Mouse (Mus musculus) central nervous system, embryonic 18 days (tissue): ENCODE data around the gene BC100530. TPM values are rescaled to one million over a fixed set of nuclear protein-coding genes. Genes with fewer than 3 reads are reported as not detected.

Experiments
- polyA plus RNA-seq: library from polyadenylated mRNA; depleted of rRNA; stranded (reverse); fragments of >200 nt; gene quantifications from 2 replicates; pipeline ENCODE4 v1.2.3, GENCODE M21; 2012; rRNA removed

The BC100530 gene
- polyA plus RNA-seq: 0.51 and 1.9 TPM in 2 replicates

DNA sequence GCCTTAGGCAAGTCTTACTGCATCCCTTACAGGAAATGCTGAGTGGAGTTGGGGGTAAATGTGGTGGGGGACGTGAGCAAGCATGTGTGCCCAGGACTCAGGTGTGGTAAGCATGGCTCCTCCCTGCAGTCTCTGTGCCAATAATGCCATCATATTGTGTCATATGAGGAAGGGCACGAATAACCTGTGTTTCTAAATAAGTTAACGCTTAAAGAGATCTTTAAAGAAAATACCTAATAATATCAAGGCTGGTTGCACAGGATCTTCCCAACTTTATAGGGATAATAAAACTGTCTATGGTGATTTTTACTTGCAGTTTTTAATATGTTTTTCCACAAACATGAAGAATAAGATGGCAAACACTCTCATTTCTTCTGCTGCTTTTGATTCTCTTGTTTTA is at the start of gene BC100530:
Gene BC100530 (minus strand): TSS at position 101 of the 400 bp plus-strand sequence.

DNA sequence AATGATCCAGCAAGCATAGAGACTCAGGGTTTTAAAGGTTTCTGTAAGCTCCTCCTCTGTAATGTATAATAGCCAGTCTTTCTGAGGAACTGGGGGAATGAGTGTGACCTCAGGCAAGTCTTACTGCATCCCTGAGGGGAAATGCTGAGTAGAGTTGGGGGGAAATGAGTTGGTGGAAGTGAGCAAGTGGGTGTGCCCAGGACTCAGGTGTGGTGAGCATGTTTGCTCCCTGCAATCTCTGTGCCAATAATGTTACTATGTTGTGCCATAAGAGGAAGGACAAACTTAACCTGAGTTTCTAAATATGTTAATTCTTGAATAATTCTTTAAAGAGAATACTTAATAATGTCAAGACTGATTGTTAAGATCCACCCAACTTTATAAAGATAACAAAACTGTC is 40.8 kb upstream of the BC100530 start, which contains the start of gene Stfa2:
Gene Stfa2 (minus strand): TSS at position 101 of the 400 bp plus-strand sequence.

DNA sequence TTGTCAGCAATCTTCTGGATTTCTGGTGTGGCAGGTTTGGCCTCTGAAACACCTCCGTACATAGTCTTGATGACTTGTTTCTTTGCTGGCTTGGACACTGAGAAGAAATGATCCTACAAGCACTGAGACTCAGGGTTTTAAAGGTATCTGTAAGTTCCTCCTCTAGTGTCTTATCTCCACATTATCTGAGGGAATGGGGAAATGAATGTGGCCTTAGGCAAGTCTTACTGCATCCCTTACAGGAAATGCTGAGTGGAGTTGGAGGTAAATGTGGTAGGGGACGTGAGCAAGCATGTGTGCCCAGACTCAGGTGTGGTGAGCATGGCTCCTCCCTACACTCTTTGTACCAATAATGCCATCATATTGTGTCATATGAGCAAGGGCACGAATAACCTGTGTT is 33.3 kb downstream of the BC100530 start, which contains the start of gene BC117090:
Gene BC117090 (minus strand): TSS at position 101 of the 400 bp plus-strand sequence.

Other genes with a start within 250 kb of the BC100530 start
- not detected in 2 replicates for gene Csta1, start 236.5 kb downstream of the BC100530 start, polyA plus RNA-seq
- 1.7 TPM in 1 of 2 replicates, not detected in the other for gene Stfa2l1, start 210.9 kb downstream of the BC100530 start, polyA plus RNA-seq
- gene Gm5483, start 183.5 kb downstream of the BC100530 start, polyA plus RNA-seq: 0.30 and 2.5 TPM in 2 replicates
- not detected in 2 replicates for gene Gm5416, start 157.3 kb downstream of the BC100530 start, polyA plus RNA-seq
- 0.70 TPM in 1 of 2 replicates, not detected in the other for gene 2010005H15Rik, start 146.3 kb downstream of the BC100530 start, polyA plus RNA-seq
- 0.30 and 1.8 TPM in 2 replicates for gene Stfa1, start 90.8 kb downstream of the BC100530 start, polyA plus RNA-seq
- not detected in 2 replicates for gene BC117090, start 33.4 kb downstream of the BC100530 start, polyA plus RNA-seq
- gene Stfa2, start 40.7 kb upstream of the BC100530 start, polyA plus RNA-seq: 0.88 TPM in 1 of 2 replicates, not detected in the other
- 0.49 and 1.1 TPM in 2 replicates for gene Stfa3, start 87.6 kb upstream of the BC100530 start, polyA plus RNA-seq
- 0.27 and 0.33 TPM in 2 replicates for gene Casr, start 194.4 kb upstream of the BC100530 start, polyA plus RNA-seq